Mouse (Mus musculus): ENCODE data around the gene Rapgef4.

- TF ChIP-seq CTCF (IDR thresholded peaks at IDR 0.05; ENCODE audit: extremely low read depth, insufficient read depth, low read length) (no peak), POLR2A (IDR thresholded peaks at IDR 0.05; ENCODE audit: extremely low read depth, insufficient read depth, low read length) (no peak)
Measured at GRCm38 (mm10) chr2:72155102-72155773, 174.2 kb downstream of the Rapgef4 start.
